Mouse (Mus musculus) liver, embryonic 16.5 days (tissue): ENCODE data around the gene Gm20219. TPM values are rescaled to one million over a fixed set of nuclear protein-coding genes. Genes with fewer than 3 reads are reported as not detected.

Source experiments
- ATAC-seq: fragments of 200-750 bp; cut with Nextera tagmentation; 2 replicates; pipeline ENCODE4 v1.8.0; 2017; ENCODE audit warnings: low read depth, mild to moderate bottlenecking, moderate number of reproducible peaks, moderate library complexity
- H3K27ac ChIP-seq: fragments of 300-500 bp; sonication (generic); 2 replicates; pipeline ENCODE4 v1.5.1; 2014; ENCODE audit warnings: mild to moderate bottlenecking, low read length
- H3K27me3 ChIP-seq: fragments of 300-500 bp; sonication (generic); 2 replicates; pipeline ENCODE4 v1.6.1; 2014; ENCODE audit warnings: low read depth, low read length, mixed read lengths; ENCODE audit not compliant: control insufficient read depth, insufficient read depth
- H3K36me3 ChIP-seq: fragments of 300-500 bp; sonication (generic); 2 replicates; pipeline ENCODE4 v1.6.1; 2014; ENCODE audit warnings: mild to moderate bottlenecking; ENCODE audit not compliant: control insufficient read depth, insufficient read depth
- H3K4me1 ChIP-seq: fragments of 300-500 bp; sonication (generic); 2 replicates; pipeline ENCODE4 v1.6.1; 2014; ENCODE audit warnings: low read depth, low read length, mixed read lengths; ENCODE audit not compliant: control insufficient read depth
- H3K4me2 ChIP-seq: fragments of 300-500 bp; sonication (generic); 2 replicates; pipeline ENCODE4 v1.6.1; 2014; ENCODE audit warnings: low read depth, low read length, mixed read lengths
- H3K4me3 ChIP-seq: fragments of 300-500 bp; sonication (generic); 2 replicates; pipeline ENCODE4 v1.5.1; 2014; ENCODE audit warnings: low read depth, mild to moderate bottlenecking, low read length
- H3K9ac ChIP-seq: fragments of 300-500 bp; sonication (generic); 2 replicates; pipeline ENCODE4 v1.6.1; 2014; ENCODE audit warnings: low read depth, low read length
- H3K9me3 ChIP-seq: fragments of 300-500 bp; sonication (generic); replicated peaks from 2 replicates; pipeline ENCODE4 v1.6.1; 2016; ENCODE audit warnings: low read length; ENCODE audit not compliant: control insufficient read depth
- WGBS: fragments of 180-500 bp; shearing (Covaris S2); extraction: QIAGEN DNeasy Blood & Tissue Kit; methylation state at CpG from one replicate; pipeline ENCODE4 v1.1.7; 2014; ENCODE audit not compliant: insufficient replicate concordance; 5-methylcytosine and 5-hydroxymethylcytosine counted together
- polyA plus RNA-seq: library from polyadenylated mRNA; unstranded; fragments of >200 nt; fragmentation: Nextera tagmentation; extraction: Ambion mirVana; gene quantifications from 2 replicates; pipeline ENCODE4 v1.2.1, GENCODE M21; 2015

The Gm20219 gene
- polyA plus RNA-seq, 1 experiment from 2014 or later, result 0.24 TPM

- no peak overlapping the region for H3K27ac ChIP-seq
- WGBS, result 95% methylated on average over 29 of the region's 29 CpGs
Observed at GRCm38 (mm10) chr17:56566293-56566692, 12.1 kb upstream of the Gm20219 start.

GRCm38 (mm10) chr17:56561866-56562265, 7.7 kb upstream of the Gm20219 start:
- H3K4me3 ChIP-seq, result no peak overlapping the region
- WGBS, result 81% methylated on average over 2 of the region's 2 CpGs
- no peak overlapping the region for H3K9ac ChIP-seq
- no peaks in the 10 kb centered on the region for H3K9me3 ChIP-seq
- no peak overlapping the region for H3K4me2 ChIP-seq
- H3K36me3 ChIP-seq, result peaks cover 53% of the 10 kb centered on the region
- H3K4me1 ChIP-seq, result peaks cover 2% of the 10 kb centered on the region
- H3K27ac ChIP-seq, result no peak overlapping the region
- H3K27me3 ChIP-seq, result no peaks in the 10 kb centered on the region
- ATAC-seq, result no peak

More at GRCm38 (mm10) chr17:56566293-56566692, 12.1 kb upstream of the Gm20219 start:
- Histone ChIP-seq H3K4me1 (no peaks in the 10 kb centered on the region), H3K27me3 (no peaks in the 10 kb centered on the region), H3K9me3 (no peaks in the 10 kb centered on the region), H3K9ac (no peak overlapping the region), H3K36me3 (peaks cover 94% of the 10 kb centered on the region), H3K4me3 (no peak overlapping the region), H3K4me2 (no peak overlapping the region)
- no peak; the same call in 1 of the 2 replicates for ATAC-seq

GRCm38 (mm10) chr17:56560131-56560530, 5.9 kb upstream of the Gm20219 start:
- ATAC-seq, result no peak
- H3K36me3 ChIP-seq, result peaks cover 36% of the 10 kb centered on the region
- H3K27ac ChIP-seq, result no peak overlapping the region
- H3K4me1 ChIP-seq, result peaks cover 2% of the 10 kb centered on the region
- WGBS, result 73% methylated on average over 1 of the region's 1 CpGs
- no peaks in the 10 kb centered on the region for H3K9me3 ChIP-seq
- H3K4me2 ChIP-seq, result no peak overlapping the region
- no peak overlapping the region for H3K4me3 ChIP-seq
- H3K9ac ChIP-seq, result no peak overlapping the region
- no peaks in the 10 kb centered on the region for H3K27me3 ChIP-seq

- no peak for ATAC-seq
- Histone ChIP-seq H3K27ac (no peak overlapping the region), H3K4me1 (peaks cover 2% of the 10 kb centered on the region), H3K27me3 (no peaks in the 10 kb centered on the region), H3K9me3 (no peaks in the 10 kb centered on the region), H3K4me3 (no peak overlapping the region), H3K9ac (no peak overlapping the region), H3K4me2 (no peak overlapping the region), H3K36me3 (peaks cover 28% of the 10 kb centered on the region)
- WGBS, result 55% methylated on average over 3 of the region's 3 CpGs
Observed at GRCm38 (mm10) chr17:56559386-56559785, 5.2 kb upstream of the Gm20219 start.

GRCm38 (mm10) chr17:56558448-56558847, 4.3 kb upstream of the Gm20219 start:
- Histone ChIP-seq H3K27me3 (no peaks in the 10 kb centered on the region), H3K27ac (no peak overlapping the region), H3K4me2 (no peak overlapping the region), H3K36me3 (peaks cover 19% of the 10 kb centered on the region), H3K9me3 (no peaks in the 10 kb centered on the region), H3K4me3 (no peak overlapping the region), H3K9ac (no peak overlapping the region), H3K4me1 (peaks cover 2% of the 10 kb centered on the region)
- ATAC-seq, result no peak
- 16% methylated on average over 3 of the region's 3 CpGs for WGBS

- no peaks in the 10 kb centered on the region for H3K27me3 ChIP-seq
- H3K4me2 ChIP-seq, result no peak overlapping the region
- 51% methylated on average over 5 of the region's 5 CpGs for WGBS
- H3K4me3 ChIP-seq, result no peak overlapping the region
- no peak for ATAC-seq
- no peaks in the 10 kb centered on the region for H3K9me3 ChIP-seq
- H3K36me3 ChIP-seq, result no peaks in the 10 kb centered on the region
- no peaks in the 10 kb centered on the region for H3K4me1 ChIP-seq
- no peak overlapping the region for H3K27ac ChIP-seq
- no peak overlapping the region for H3K9ac ChIP-seq
Observed at GRCm38 (mm10) chr17:56552781-56553363, 1.3 kb downstream of the Gm20219 start.

- ATAC-seq, result no peak
- Histone ChIP-seq H3K36me3 (no peaks in the 10 kb centered on the region), H3K27ac (no peak overlapping the region), H3K27me3 (no peaks in the 10 kb centered on the region), H3K9me3 (no peaks in the 10 kb centered on the region), H3K9ac (no peak overlapping the region), H3K4me1 (no peaks in the 10 kb centered on the region), H3K4me3 (no peak overlapping the region), H3K4me2 (no peak overlapping the region)
- 72% methylated on average over 6 of the region's 6 CpGs for WGBS
Observed at GRCm38 (mm10) chr17:56551841-56552581, 2.2 kb downstream of the Gm20219 start.

GRCm38 (mm10) chr17:56550784-56551475, 3.3 kb downstream of the Gm20219 start:
- no peaks in the 10 kb centered on the region for H3K9me3 ChIP-seq
- no peaks in the 10 kb centered on the region for H3K27me3 ChIP-seq
- 68% methylated on average over 12 of the region's 12 CpGs for WGBS
- no peak overlapping the region for H3K27ac ChIP-seq
- no peak overlapping the region for H3K4me2 ChIP-seq
- no peak for ATAC-seq
- H3K4me1 ChIP-seq, result no peaks in the 10 kb centered on the region
- H3K9ac ChIP-seq, result no peak overlapping the region
- no peak overlapping the region for H3K4me3 ChIP-seq
- H3K36me3 ChIP-seq, result no peaks in the 10 kb centered on the region

- WGBS, result 60% methylated on average over 4 of the region's 4 CpGs
- Histone ChIP-seq H3K9ac (no peak overlapping the region), H3K27me3 (no peaks in the 10 kb centered on the region), H3K4me2 (no peak overlapping the region), H3K4me3 (no peak overlapping the region), H3K36me3 (no peaks in the 10 kb centered on the region), H3K27ac (no peak overlapping the region), H3K9me3 (no peaks in the 10 kb centered on the region), H3K4me1 (no peaks in the 10 kb centered on the region)
- no peak for ATAC-seq
Observed at GRCm38 (mm10) chr17:56548605-56549105, 5.5 kb downstream of the Gm20219 start.
